Mouse (Mus musculus) CH12.LX (cell line): ENCODE measurements around the gene Fam198b. TPM values are rescaled to one million over a fixed set of nuclear protein-coding genes. Genes with fewer than 3 reads are reported as not detected.

Source experiments
- DNase-seq: peaks from one replicate; pipeline ENCODE4 v3.0.0-alpha.2; 2013; ENCODE audit errors: extremely low read depth
- H3K27ac ChIP-seq: 2 replicates; pipeline ENCODE4 v1.5.1; 2012; ENCODE audit warnings: low read depth, mild to moderate bottlenecking, control low read depth, moderate library complexity; ENCODE audit not compliant: insufficient read depth
- H3K27me3 ChIP-seq: replicated peaks from 2 replicates; pipeline ENCODE3; 2012; ENCODE audit warnings: inconsistent platforms
- H3K36me3 ChIP-seq, 2 experiments: replicated peaks in 1 of 2; 2 replicates each; pipeline versions ENCODE3 to v1.6.1; 2012; ENCODE audit warnings: inconsistent platforms in 1 of 2, low read length in 1 of 2, mild to moderate bottlenecking in 1 of 2, mixed read lengths in 1 of 2, moderate library complexity in 1 of 2; ENCODE audit not compliant: control insufficient read depth in 1 of 2, insufficient read depth in 1 of 2
- H3K4me1 ChIP-seq, 2 experiments: 2 replicates each; pipeline ENCODE4 v1.6.1; 2012; ENCODE audit warnings: inconsistent platforms in 1 of 2, moderate library complexity in 1 of 2; ENCODE audit not compliant: insufficient read depth in 2 of 2, control insufficient read depth in 1 of 2
- H3K4me2 ChIP-seq: 2 replicates; pipeline ENCODE4 v1.6.1; 2012; ENCODE audit warnings: low read depth, mild to moderate bottlenecking, control low read depth; ENCODE audit not compliant: poor library complexity, insufficient read depth, severe bottlenecking
- H3K4me3 ChIP-seq, 3 experiments: fragments of 150-350 bp in 1 of 3; sonication (generic) in 1 of 3; replicated peaks in 1 of 3; 2 replicates each; pipeline versions ENCODE3 to v1.5.1; 2011 to 2012; ENCODE audit warnings: low read depth in 2 of 3, low read length in 2 of 3, mild to moderate bottlenecking in 2 of 3, moderate library complexity in 2 of 3, control low read depth in 1 of 3, improper control_type of control experiment in 1 of 3, inconsistent platforms in 1 of 3, mixed read lengths in 1 of 3; ENCODE audit not compliant: poor library complexity in 1 of 3
- H3K79me2 ChIP-seq: replicated peaks from 2 replicates; pipeline ENCODE4 v1.6.1; 2012; ENCODE audit warnings: mild to moderate bottlenecking, moderate library complexity; ENCODE audit not compliant: control insufficient read depth, poor library complexity, insufficient read depth, severe bottlenecking; ENCODE audit errors: extremely low read depth
- H3K9ac ChIP-seq: 2 replicates; pipeline ENCODE4 v1.6.1; 2012; ENCODE audit warnings: low read depth, mild to moderate bottlenecking, control low read depth, moderate library complexity; ENCODE audit not compliant: insufficient read depth
- H3K9me3 ChIP-seq: replicated peaks from 2 replicates; pipeline ENCODE3; 2012; ENCODE audit warnings: low read length, inconsistent platforms, mixed read lengths
- BHLHE40 ChIP-seq: IDR thresholded peaks from 2 replicates; pipeline ENCODE4 v1.6.1; 2011; ENCODE audit warnings: mild to moderate bottlenecking, low read depth, low read length, improper control_type of control experiment
- CHD1 ChIP-seq: IDR thresholded peaks from 2 replicates; pipeline ENCODE4 v1.6.1; 2012; ENCODE audit warnings: low read depth, low read length, improper control_type of control experiment, inconsistent platforms
- CHD2 ChIP-seq: IDR thresholded peaks from 2 replicates; pipeline ENCODE4 v1.6.1; 2011; ENCODE audit warnings: low read length, improper control_type of control experiment
- CTCF ChIP-seq, 2 experiments: IDR thresholded peaks in 1 of 2; conservative IDR thresholded peaks in 1 of 2; 2 replicates each; pipeline ENCODE4 v1.5.1; 2011 to 2012; ENCODE audit warnings: low read depth in 2 of 2, low read length in 2 of 2, improper control_type of control experiment in 1 of 2, inconsistent platforms in 1 of 2, mild to moderate bottlenecking in 1 of 2, moderate library complexity in 1 of 2
- E2F4 ChIP-seq: IDR thresholded peaks from 2 replicates; pipeline ENCODE4 v1.6.1; 2011; ENCODE audit warnings: low read depth, low read length, improper control_type of control experiment; ENCODE audit not compliant: insufficient replicate concordance
- ELF1 ChIP-seq: IDR thresholded peaks from 2 replicates; pipeline ENCODE4 v1.6.1; 2014; ENCODE audit warnings: low read depth, mild to moderate bottlenecking, inconsistent platforms, low read length, improper control_type of control experiment
- EP300 ChIP-seq: IDR thresholded peaks from 2 replicates; pipeline ENCODE4 v1.6.1; 2011; ENCODE audit warnings: low read length, improper control_type of control experiment
- ETS1 ChIP-seq: conservative IDR thresholded peaks from 2 replicates; pipeline ENCODE4 v1.6.1; 2012; ENCODE audit warnings: low read depth, mild to moderate bottlenecking, inconsistent platforms, low read length, improper control_type of control experiment, moderate library complexity
- HCFC1 ChIP-seq: IDR thresholded peaks from 2 replicates; pipeline ENCODE4 v1.6.1; 2012; ENCODE audit warnings: low read depth, mild to moderate bottlenecking, inconsistent platforms, low read length, improper control_type of control experiment
- JUND ChIP-seq: conservative IDR thresholded peaks from 2 replicates; pipeline ENCODE4 v1.6.1; 2011; ENCODE audit warnings: low read depth, low read length, improper control_type of control experiment
- MAX ChIP-seq: IDR thresholded peaks from 2 replicates; pipeline ENCODE4 v1.6.1; 2011; ENCODE audit warnings: low read length, improper control_type of control experiment
- MYC ChIP-seq: IDR thresholded peaks from 2 replicates; pipeline ENCODE4 v1.6.1; 2011; ENCODE audit warnings: low read depth, mild to moderate bottlenecking, improper control_type of control experiment, low read length
- PAX5 ChIP-seq: IDR thresholded peaks from 2 replicates; pipeline ENCODE4 v1.6.1; 2012; ENCODE audit warnings: low read length, inconsistent platforms, mixed read lengths
- POLR2A ChIP-seq: IDR thresholded peaks from 2 replicates; pipeline ENCODE4 v1.6.1; 2011; ENCODE audit warnings: low read depth, mild to moderate bottlenecking, improper control_type of control experiment, low read length
- RAD21 ChIP-seq: IDR thresholded peaks from 2 replicates; pipeline ENCODE4 v1.6.1; 2011; ENCODE audit warnings: low read depth, mild to moderate bottlenecking, low read length, improper control_type of control experiment, moderate library complexity
- RCOR1 ChIP-seq: conservative IDR thresholded peaks from 2 replicates; pipeline ENCODE4 v1.6.1; 2012; ENCODE audit warnings: low read depth, mild to moderate bottlenecking, inconsistent platforms, low read length, improper control_type of control experiment
- SIN3A ChIP-seq: IDR thresholded peaks from 2 replicates; pipeline ENCODE4 v1.6.1; 2012; ENCODE audit warnings: low read length, improper control_type of control experiment, inconsistent platforms
- SMC3 ChIP-seq: IDR thresholded peaks from 2 replicates; pipeline ENCODE4 v1.6.1; 2011; ENCODE audit warnings: low read depth, low read length, improper control_type of control experiment
- TBP ChIP-seq: conservative IDR thresholded peaks from 2 replicates; pipeline ENCODE4 v1.6.1; 2011; ENCODE audit warnings: low read depth, low read length, improper control_type of control experiment
- TCF12 ChIP-seq: IDR thresholded peaks from 2 replicates; pipeline ENCODE4 v1.6.1; 2014; ENCODE audit warnings: low read depth, mild to moderate bottlenecking, inconsistent platforms, low read length, improper control_type of control experiment
- UBTF ChIP-seq: IDR thresholded peaks from 2 replicates; pipeline ENCODE4 v1.6.1; 2012; ENCODE audit warnings: low read depth, mild to moderate bottlenecking, inconsistent platforms, low read length, improper control_type of control experiment, moderate library complexity
- USF1 ChIP-seq: IDR thresholded peaks from 2 replicates; pipeline ENCODE4 v1.6.1; 2014; ENCODE audit warnings: low read depth, mild to moderate bottlenecking, inconsistent platforms, low read length, improper control_type of control experiment
- USF2 ChIP-seq: conservative IDR thresholded peaks from 2 replicates; pipeline ENCODE4 v1.6.1; 2011; ENCODE audit warnings: low read depth, low read length, improper control_type of control experiment
- ZC3H11A ChIP-seq: IDR thresholded peaks from 2 replicates; pipeline ENCODE4 v1.6.1; 2012; ENCODE audit warnings: low read depth, mild to moderate bottlenecking, inconsistent platforms, low read length, improper control_type of control experiment
- ZKSCAN1 ChIP-seq: IDR thresholded peaks from 2 replicates; pipeline ENCODE4 v1.6.1; 2012; ENCODE audit warnings: low read depth, inconsistent platforms, low read length, improper control_type of control experiment, borderline replicate concordance
- ZNF384 ChIP-seq: IDR thresholded peaks from 2 replicates; pipeline ENCODE4 v1.6.1; 2012; ENCODE audit warnings: low read depth, low read length, improper control_type of control experiment, inconsistent platforms
- dilution Hi-C: fragments of 300-500 bp; cut with MboI; formaldehyde crosslinking; loops from 2 replicates; pipeline ENCODE4 v1.14.3; 2020; ENCODE audit warnings: low sequenced_read_pairs; ENCODE audit not compliant: extremely low pct_unique_long_range_greater_than_20kb, extremely low pct_ligation_motif_present
- in situ Hi-C: fragments of 300-500 bp; cut with MboI; formaldehyde crosslinking; loops from 3 replicates; pipeline ENCODE4 v1.14.3; 2019; ENCODE audit warnings: low sequenced_read_pairs, low pct_ligation_motif_present, low pct_unique_long_range_greater_than_20kb, mixed read lengths
- polyA plus RNA-seq: library from polyadenylated mRNA; unstranded; fragments of >175 nt; gene quantifications from 2 replicates; pipeline ENCODE4 v1.2.1, GENCODE M21; 2012; ENCODE audit warnings: low read depth; ENCODE audit not compliant: insufficient read length
- total RNA-seq, 2 experiments: library from RNA; depleted of rRNA; stranded (reverse); fragments of 300-350 nt in 1 of 2; fragments of >200 nt in 1 of 2; gene quantifications; 2 replicates each; pipeline ENCODE4 v1.2.3; 2012 to 2014

Fam198b gene
- total RNA-seq (2012; rRNA removed), result 1.2 and 1.8 TPM in 2 replicates
- total RNA-seq (2014; rRNA removed), result 6.7 and 8.5 TPM in 2 replicates
- polyA plus RNA-seq, result 4.0 and 5.9 TPM in 2 replicates

- Histone ChIP-seq H3K36me3 (peaks cover 0 to 14% of the 10 kb centered on the region in 2 experiments), H3K27ac (no peak within 1 kb of the TSS), H3K27me3 (no peaks in the 10 kb centered on the region), H3K9ac (no peak within 1 kb of the TSS)
- peak; percentile 76 for DNase-seq
- TF ChIP-seq EP300, result no peak
- no peak for TF ChIP-seq RAD21
- TF ChIP-seq PAX5, result no peak
- no peak for TF ChIP-seq CTCF (conservative IDR thresholded peaks at IDR 0.05 in 1 of 2, IDR thresholded peaks at IDR 0.05 in 1 of 2; ENCODE audit: low read depth in 2 of 2, low read length in 2 of 2)
- TF ChIP-seq ZC3H11A, result no peak
- TF ChIP-seq E2F4, result no peak
- 0 out of 2 replicates have a peak, but pooled peaks have one; percentile 11 for TF ChIP-seq MAX
- no peak for TF ChIP-seq ZKSCAN1
- 0 out of 2 replicates have a peak, but pooled peaks have one; percentile 24 for TF ChIP-seq TBP
- no peak for TF ChIP-seq USF2
- TF ChIP-seq, all 38 proteins: peak for 2
- Histone ChIP-seq H3K9me3 (no peaks in the 10 kb centered on the region), H3K4me1 (peaks cover 0 to 37% of the 10 kb centered on the region in 2 experiments; a peak in 2 of 4 replicates), H3K4me3 (peak within 1 kb of the TSS; percentile 2 to 55 (median 40)), H3K4me2 (peak within 1 kb of the TSS; percentile 63), H3K79me2 (no peaks in the 10 kb centered on the region)
- dilution Hi-C loops, result no loop called here
- in situ Hi-C loops, result no loop called here
These were observed at the start of gene Fam198b for GRCm38 (mm10) chr3:79884305-79884704. Gene Fam198b, plus strand, starts transcription at chr3:79884533.

GRCm38 (mm10) chr3:79838751-79839150, 45.6 kb upstream of the Fam198b start:
- no peaks in the 10 kb centered on the region for H3K4me1 ChIP-seq
- H3K4me2 ChIP-seq, result no peak overlapping the region
- H3K27ac ChIP-seq, result no peak overlapping the region
- in situ Hi-C loops, result no loop called here
- dilution Hi-C loops, result no loop called here
- peak; percentile 29 for DNase-seq
- no peaks in the 10 kb centered on the region for H3K9me3 ChIP-seq
- H3K4me3 ChIP-seq, result no peak overlapping the region
- H3K9ac ChIP-seq, result no peak overlapping the region
- H3K27me3 ChIP-seq, result no peaks in the 10 kb centered on the region
- H3K36me3 ChIP-seq, result no peaks in the 10 kb centered on the region
- no peaks in the 10 kb centered on the region for H3K79me2 ChIP-seq
- TF ChIP-seq MYC (no peak), CTCF (conservative IDR thresholded peaks at IDR 0.05 in 1 of 2, IDR thresholded peaks at IDR 0.05 in 1 of 2; ENCODE audit: low read depth in 2 of 2, low read length in 2 of 2) (peak in 1 of 2 experiments; percentile 53; a peak in 2 of 4 replicates)
- TF ChIP-seq, all 38 proteins: peak for 1

GRCm38 (mm10) chr3:79841475-79841874, 42.9 kb upstream of the Fam198b start:
- no peak for DNase-seq
- TF ChIP-seq UBTF, result no peak
- no peak for TF ChIP-seq CHD1
- TF ChIP-seq SMC3, result no peak
- no peak for TF ChIP-seq TCF12
- TF ChIP-seq USF2, result no peak
- TF ChIP-seq ZNF384, result no peak
- no peak for TF ChIP-seq USF1
- no peak for TF ChIP-seq JUND
- no peak for TF ChIP-seq CTCF (conservative IDR thresholded peaks at IDR 0.05 in 1 of 2, IDR thresholded peaks at IDR 0.05 in 1 of 2; ENCODE audit: low read depth in 2 of 2, low read length in 2 of 2)
- TF ChIP-seq ELF1, result no peak
- no peak for TF ChIP-seq CHD2
- TF ChIP-seq ETS1, result no peak
- no peak for TF ChIP-seq POLR2A
- TF ChIP-seq HCFC1, result no peak
- TF ChIP-seq BHLHE40, result no peak
- no peak for TF ChIP-seq MAX
- no peak for TF ChIP-seq SIN3A
- TF ChIP-seq RCOR1, result no peak
- no peak for TF ChIP-seq EP300
- dilution Hi-C loops (no loop called here), in situ Hi-C loops (no loop called here)
- H3K27ac ChIP-seq, result no peak overlapping the region
- no peaks in the 10 kb centered on the region; a peak in 1 of 4 replicates for H3K4me1 ChIP-seq
- H3K9ac ChIP-seq, result no peak overlapping the region
- H3K36me3 ChIP-seq, result no peaks in the 10 kb centered on the region
- no peaks in the 10 kb centered on the region for H3K79me2 ChIP-seq
- no peaks in the 10 kb centered on the region for H3K27me3 ChIP-seq
- H3K4me2 ChIP-seq, result peak overlapping the region; percentile 44; the same call in 1 of the 2 replicates
- peak overlapping the region; percentile 24 to 28 (median 27) for H3K4me3 ChIP-seq
- H3K9me3 ChIP-seq, result no peaks in the 10 kb centered on the region
